Mouse (Mus musculus) olfactory bulb, adult 2 months (tissue): ENCODE data around the gene Mark4. TPM values are rescaled to one million over a fixed set of nuclear protein-coding genes. Genes with fewer than 3 reads are reported as not detected.

Experiments
- H3K27ac ChIP-seq: fragments of 200-500 bp; 2 replicates; pipeline ENCODE4 v1.5.1; 2012; ENCODE audit warnings: low read depth, low read length; ENCODE audit not compliant: insufficient read depth
- H3K4me1 ChIP-seq: fragments of 200-500 bp; 2 replicates; pipeline ENCODE4 v1.6.1; 2012; ENCODE audit warnings: low read length; ENCODE audit not compliant: control insufficient read depth, insufficient read depth
- H3K4me3 ChIP-seq: fragments of 200-500 bp; 2 replicates; pipeline ENCODE4 v1.5.1; 2012; ENCODE audit warnings: mild to moderate bottlenecking, low read depth, low read length, moderate library complexity; ENCODE audit not compliant: insufficient read depth
- CTCF ChIP-seq: fragments of 200-500 bp; IDR thresholded peaks from 2 replicates; pipeline ENCODE4 v1.5.1; 2012; ENCODE audit warnings: low read depth, mild to moderate bottlenecking, low read length, moderate library complexity; ENCODE audit not compliant: insufficient read depth
- POLR2A ChIP-seq: fragments of 200-500 bp; IDR thresholded peaks from 2 replicates; pipeline ENCODE4 v1.6.1; 2012; ENCODE audit warnings: mild to moderate bottlenecking, low read depth, low read length, moderate library complexity; ENCODE audit not compliant: insufficient read depth
- WGBS: fragments of 180-500 bp; shearing (Covaris S2); methylation state at CpG from one replicate; pipeline ENCODE4 v1.1.7; 2018; 5-methylcytosine and 5-hydroxymethylcytosine counted together
- polyA plus RNA-seq: library from polyadenylated mRNA; stranded (reverse); fragments of >200 nt; gene quantifications from 2 replicates; pipeline ENCODE4 v1.2.4, GENCODE M21; 2012; ENCODE audit warnings: low replicate concordance; ENCODE audit not compliant: missing spikeins, insufficient read depth, insufficient read length

Mark4 gene
- polyA plus RNA-seq, 1 experiment: not detected

DNA sequence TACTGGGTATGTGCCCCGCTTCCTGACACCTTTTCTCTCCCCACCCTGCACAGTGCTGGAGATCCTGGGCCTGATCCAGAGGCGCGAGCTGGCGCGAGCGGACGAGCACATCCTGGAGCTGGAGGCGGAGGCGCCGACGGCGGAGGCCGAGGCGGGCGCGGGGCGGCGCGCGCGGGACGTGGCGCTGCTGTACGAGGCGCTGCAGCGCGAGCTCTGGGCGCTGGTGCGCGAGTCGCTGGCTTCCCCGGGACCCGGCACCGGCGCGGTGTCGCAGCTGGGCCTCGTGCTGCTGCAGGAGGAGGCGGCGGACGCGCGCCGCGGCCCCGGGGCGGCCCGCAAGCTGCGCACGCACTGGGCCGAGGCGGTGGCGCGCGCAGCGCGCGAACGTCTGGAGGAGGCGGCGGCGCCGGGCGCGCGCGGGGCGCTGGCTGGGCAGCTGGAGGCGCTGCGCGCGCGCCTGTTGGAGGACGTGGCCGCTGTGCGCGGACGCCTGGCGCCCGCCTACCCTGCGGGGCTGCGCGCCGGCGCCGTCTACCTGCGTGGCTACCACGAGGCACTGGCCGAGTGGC, 15.3 kb upstream of the Mark4 start:
- H3K4me3 ChIP-seq: peak overlapping the region; percentile 60
- 7% methylated on average over 89 of the region's 89 CpGs for WGBS
- peaks cover 3% of the 10 kb centered on the region for H3K4me1 ChIP-seq
- no peak overlapping the region; the same call in 1 of the 2 replicates for H3K27ac ChIP-seq
- peak; percentile 47; the same call in 1 of the 2 replicates for TF ChIP-seq POLR2A
- no peak for TF ChIP-seq CTCF

DNA sequence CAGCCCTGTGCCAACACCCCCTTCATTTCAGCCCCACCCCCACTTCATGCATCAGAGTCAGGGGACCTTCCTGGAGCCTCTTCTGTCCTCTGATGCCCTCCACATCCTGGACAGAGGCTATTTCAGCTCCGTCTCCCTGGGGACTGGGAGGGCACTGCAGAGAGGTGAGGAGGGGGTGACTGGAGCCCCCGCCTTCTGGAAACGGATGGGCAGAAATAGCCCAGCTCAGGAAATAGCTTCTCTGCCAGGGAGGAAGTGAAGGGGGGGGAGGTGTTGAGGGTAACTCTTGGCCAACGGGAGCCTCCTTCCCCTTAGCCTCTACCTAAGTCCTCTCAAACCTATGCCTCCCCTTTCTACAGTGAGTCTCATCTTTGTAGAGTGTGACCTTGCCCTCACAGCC, 13.8 kb upstream of the Mark4 start:
- 40% methylated on average over 4 of the region's 4 CpGs for WGBS
- no peak overlapping the region for H3K27ac ChIP-seq
- TF ChIP-seq POLR2A: no peak
- no peak for TF ChIP-seq CTCF
- H3K4me1 ChIP-seq: peaks cover 3% of the 10 kb centered on the region
- H3K4me3 ChIP-seq: no peak overlapping the region

DNA sequence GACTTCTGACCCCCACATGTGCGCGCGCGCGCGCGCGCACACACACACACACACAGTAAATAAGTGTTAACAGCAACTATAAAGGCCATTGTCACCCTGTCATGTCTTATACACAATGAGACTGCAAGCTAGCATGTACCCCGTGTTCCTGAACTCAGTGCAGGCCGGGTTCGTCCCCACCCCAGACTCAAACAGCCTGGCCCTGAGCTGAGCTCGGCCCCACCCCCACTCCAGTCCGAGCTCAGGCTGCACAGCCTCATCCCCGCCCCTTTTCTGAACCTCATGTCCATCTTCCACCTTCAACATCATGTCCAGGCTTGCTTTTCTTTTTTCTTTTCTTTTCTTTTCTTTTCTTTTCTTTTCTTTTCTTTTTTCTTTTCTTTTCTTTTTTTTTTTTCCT, 11.7 kb upstream of the Mark4 start:
- H3K4me1 ChIP-seq: peaks cover 3% of the 10 kb centered on the region
- H3K27ac ChIP-seq: no peak overlapping the region
- 18% methylated on average over 14 of the region's 14 CpGs for WGBS
- TF ChIP-seq CTCF (no peak), POLR2A (no peak)
- H3K4me3 ChIP-seq: no peak overlapping the region

DNA sequence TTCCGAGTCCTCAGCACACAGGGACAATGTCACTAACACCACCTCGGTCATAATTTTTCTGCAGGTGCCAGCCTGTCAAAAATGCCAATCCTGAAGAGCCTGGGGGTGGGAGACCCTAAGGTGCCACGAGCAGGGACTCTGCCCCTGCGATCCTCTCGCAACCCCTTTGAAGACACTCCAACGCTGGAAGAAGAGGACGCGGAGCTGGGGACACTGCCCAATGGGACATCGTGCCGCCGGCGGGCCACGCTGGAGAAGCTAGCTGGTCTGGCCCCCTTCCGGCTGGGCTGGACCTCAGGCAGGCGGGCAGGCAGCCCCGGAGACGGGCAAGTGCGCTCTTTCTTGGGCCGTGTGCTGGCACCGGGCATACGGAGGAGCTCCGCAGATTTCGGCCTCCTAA, 10.8 kb upstream of the Mark4 start:
- Histone ChIP-seq H3K27ac (no peak overlapping the region), H3K4me3 (no peak overlapping the region), H3K4me1 (peaks cover 2% of the 10 kb centered on the region)
- TF ChIP-seq POLR2A: no peak
- TF ChIP-seq CTCF: no peak
- WGBS: 27% methylated on average over 23 of the region's 23 CpGs

DNA sequence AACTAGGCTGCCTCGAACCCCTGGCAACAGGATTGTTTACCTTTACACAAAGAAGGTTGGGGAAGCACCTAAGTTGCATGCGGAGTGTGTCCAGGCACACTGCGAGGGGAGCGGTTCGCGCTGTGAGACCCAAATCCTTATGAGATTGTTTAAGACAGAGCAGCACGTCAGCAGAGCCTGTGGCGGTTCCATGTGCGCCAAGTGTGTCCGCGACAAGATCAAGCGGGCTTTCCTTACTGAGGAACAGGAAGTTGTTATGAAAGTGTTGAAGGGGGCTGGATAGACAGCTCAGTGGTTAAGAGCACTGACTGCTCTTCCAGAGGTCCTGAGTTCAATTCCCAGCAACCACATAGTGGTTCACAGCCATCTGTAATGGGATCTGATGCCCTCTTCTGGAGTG, 9.7 kb upstream of the Mark4 start:
- TF ChIP-seq POLR2A (no peak), CTCF (no peak)
- Histone ChIP-seq H3K4me3 (no peak overlapping the region), H3K27ac (no peak overlapping the region), H3K4me1 (no peaks in the 10 kb centered on the region)
- 64% methylated on average over 12 of the region's 12 CpGs for WGBS

DNA sequence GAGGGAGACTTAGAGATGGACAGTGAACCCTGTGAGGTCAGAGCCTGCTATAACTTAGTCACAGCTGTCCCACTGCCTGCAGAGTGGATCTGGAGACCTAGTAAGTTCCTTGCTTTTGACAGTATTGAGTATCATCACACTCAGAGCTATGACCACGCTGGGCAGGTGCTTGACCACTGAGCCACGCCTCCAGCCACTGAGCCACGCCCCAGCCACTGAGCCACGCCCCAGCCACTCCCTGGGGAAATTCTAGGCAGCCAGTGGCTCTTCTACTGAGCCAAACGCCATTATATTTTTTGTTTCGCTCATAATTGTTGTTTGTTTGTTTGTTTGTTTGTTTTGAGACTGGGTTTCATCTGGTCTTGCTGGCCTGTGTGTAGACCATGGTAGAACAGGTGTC, 9.0 kb upstream of the Mark4 start:
- TF ChIP-seq POLR2A: no peak
- TF ChIP-seq CTCF: no peak
- Histone ChIP-seq H3K4me3 (no peak overlapping the region), H3K4me1 (no peaks in the 10 kb centered on the region), H3K27ac (no peak overlapping the region)
- WGBS: 29% methylated on average over 6 of the region's 6 CpGs

DNA sequence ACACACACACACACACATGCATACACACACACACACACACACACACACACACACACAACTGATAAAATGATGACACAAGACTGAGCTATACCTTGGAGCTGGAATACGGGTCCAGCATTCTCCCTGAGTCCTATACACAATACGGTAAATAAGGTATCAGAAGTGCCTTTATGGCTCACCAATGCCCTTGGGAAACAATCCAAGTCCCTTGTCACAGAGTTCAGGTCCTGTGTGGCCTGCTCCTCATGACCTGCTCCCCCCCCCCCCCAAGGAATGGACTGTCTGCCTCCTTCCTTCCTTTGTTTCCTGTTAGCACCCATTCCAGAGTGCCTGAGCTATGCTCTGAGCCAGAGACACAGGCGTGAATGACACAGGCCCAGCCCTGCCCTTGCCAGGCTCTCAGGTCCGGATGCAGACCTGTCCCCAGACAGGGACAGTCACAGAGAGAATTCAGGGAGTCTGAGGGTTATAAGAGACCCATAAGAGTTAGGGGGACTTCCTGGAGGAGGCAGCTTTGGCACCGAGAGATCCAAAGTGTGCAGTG, 8.1 kb upstream of the Mark4 start:
- Histone ChIP-seq H3K27ac (no peak overlapping the region), H3K4me3 (no peak overlapping the region), H3K4me1 (no peaks in the 10 kb centered on the region)
- WGBS: 68% methylated on average over 5 of the region's 5 CpGs
- TF ChIP-seq POLR2A: no peak
- no peak for TF ChIP-seq CTCF

DNA sequence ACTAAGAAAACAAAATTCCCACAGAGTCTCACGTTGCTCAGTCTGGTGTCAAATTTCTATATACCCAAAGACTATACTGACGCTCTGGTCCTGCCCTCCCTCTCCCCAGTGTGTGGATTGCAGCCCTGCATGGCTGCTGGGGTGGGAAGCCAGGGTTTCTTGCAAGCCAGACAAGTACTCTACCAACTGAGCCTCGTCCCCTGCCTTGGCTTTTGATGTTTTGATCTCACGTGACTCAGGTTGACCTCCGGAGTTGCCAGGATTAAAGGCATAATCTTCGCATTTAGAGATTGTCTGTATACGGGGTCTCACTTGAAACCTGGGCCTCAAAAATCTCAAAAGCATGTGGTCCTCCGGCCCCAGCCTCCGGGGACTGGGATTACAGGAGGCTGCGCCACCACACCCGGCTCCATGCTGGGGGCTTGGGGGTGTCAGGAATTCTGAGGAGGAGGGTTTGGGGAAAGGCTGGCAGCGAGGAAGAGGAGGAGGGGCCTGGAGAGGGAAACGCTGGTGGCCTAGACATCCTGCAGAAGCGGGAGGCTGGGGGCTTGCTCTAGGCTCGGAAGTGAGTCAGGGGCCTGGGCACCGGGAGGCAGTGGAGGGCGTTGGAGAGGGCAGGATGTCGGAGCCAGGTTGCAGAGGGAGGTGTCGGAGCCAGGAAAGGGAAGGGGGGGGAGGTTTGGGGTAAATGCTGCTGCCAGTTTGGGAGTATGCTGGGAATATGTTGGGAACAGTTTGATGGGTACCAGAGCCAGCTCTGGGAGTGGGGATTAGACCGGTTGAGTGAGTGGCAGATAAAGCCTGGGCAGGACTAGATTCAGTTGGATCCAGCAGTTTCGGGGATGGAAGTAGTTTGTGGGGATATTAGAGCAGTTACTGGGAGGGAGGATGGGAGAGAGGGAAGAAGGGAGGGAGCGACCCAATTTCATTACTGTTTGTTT, 6.0 kb upstream of the Mark4 start:
- Histone ChIP-seq H3K4me3 (no peak overlapping the region), H3K27ac (no peak overlapping the region), H3K4me1 (no peaks in the 10 kb centered on the region)
- 41% methylated on average over 22 of the region's 22 CpGs for WGBS
- TF ChIP-seq CTCF: no peak
- no peak for TF ChIP-seq POLR2A

DNA sequence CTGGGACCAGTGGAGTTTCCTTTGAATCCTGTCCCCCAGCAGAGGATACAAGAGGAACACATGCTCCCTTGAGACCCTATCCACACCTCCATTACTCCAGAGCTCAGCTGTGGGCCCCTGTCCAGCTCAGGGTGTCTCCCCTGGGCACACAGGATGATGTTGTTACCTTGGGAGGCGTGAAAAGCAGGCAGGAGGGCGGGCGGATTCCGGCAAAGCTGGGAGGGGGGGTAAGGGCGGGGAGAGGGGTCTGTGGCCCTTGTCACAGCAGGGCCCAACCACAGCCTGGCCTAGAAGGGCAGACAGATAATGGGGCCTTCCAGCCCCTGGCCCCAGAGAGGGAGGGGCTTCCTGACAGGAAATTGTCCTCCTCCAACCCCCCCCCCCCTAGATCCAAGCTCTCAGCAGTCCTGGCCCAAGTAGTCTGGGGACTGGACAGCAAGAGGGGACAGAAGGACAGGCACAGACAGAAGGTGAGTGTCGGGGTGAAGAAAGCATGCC, 4.3 kb upstream of the Mark4 start, which contains the start of gene Exoc3l2:
Gene Exoc3l2 (plus strand): TSS at position 448 of the 498 bp plus-strand sequence.
- Histone ChIP-seq H3K4me1 (peaks cover 5% of the 10 kb centered on the region), H3K4me3 (no peak within 1 kb of the TSS), H3K27ac (no peak within 1 kb of the TSS)
- TF ChIP-seq CTCF: no peak
- no peak for TF ChIP-seq POLR2A
- WGBS: 37% methylated on average over 6 of the region's 6 CpGs
